Mouse (Mus musculus) limb, embryonic 11.5 days (tissue): ENCODE measurements around the gene Neurl4. TPM values are rescaled to one million over a fixed set of nuclear protein-coding genes. Genes with fewer than 3 reads are reported as not detected.
A peak's percentile ranks its signal among the peaks of the same experiment; 100 is the strongest.

Experiments used
- ATAC-seq: fragments of 200-750 bp; cut with Nextera tagmentation; 2 replicates; pipeline ENCODE4 v1.8.0; 2017; ENCODE audit warnings: low read depth; ENCODE audit not compliant: insufficient number of reproducible peaks, low FRiP score, low TSS enrichment
- DNase-seq: peaks from one replicate; pipeline ENCODE4 v3.0.0-alpha.2; 2015; ENCODE audit warnings: low spot score
- H3K27ac ChIP-seq: fragments of 300-500 bp; sonication (generic); replicated peaks from 2 replicates; pipeline ENCODE4 v1.5.1; 2014; ENCODE audit warnings: low read depth, mild to moderate bottlenecking, low read length
- H3K27me3 ChIP-seq: fragments of 300-500 bp; sonication (generic); 2 replicates; pipeline ENCODE4 v1.6.1; 2014; ENCODE audit warnings: mild to moderate bottlenecking, low read length, mixed read lengths; ENCODE audit not compliant: control insufficient read depth, insufficient read depth
- H3K36me3 ChIP-seq: fragments of 300-500 bp; sonication (generic); 2 replicates; pipeline ENCODE4 v1.6.1; 2014; ENCODE audit warnings: mild to moderate bottlenecking, low read length, moderate library complexity, mixed read lengths; ENCODE audit not compliant: control insufficient read depth, insufficient read depth
- H3K4me1 ChIP-seq: fragments of 300-500 bp; sonication (generic); 2 replicates; pipeline ENCODE4 v1.6.1; 2014; ENCODE audit warnings: low read length, mixed read lengths; ENCODE audit not compliant: control insufficient read depth, insufficient read depth
- H3K4me2 ChIP-seq: fragments of 300-500 bp; sonication (generic); 2 replicates; pipeline ENCODE4 v1.6.1; 2014; ENCODE audit warnings: low read depth, mild to moderate bottlenecking, moderate library complexity; ENCODE audit not compliant: severe bottlenecking
- H3K4me3 ChIP-seq: fragments of 300-500 bp; sonication (generic); 2 replicates; pipeline ENCODE4 v1.5.1; 2014; ENCODE audit warnings: low read depth, low read length
- H3K9ac ChIP-seq: fragments of 300-500 bp; sonication (generic); 2 replicates; pipeline ENCODE4 v1.6.1; 2014; ENCODE audit warnings: mild to moderate bottlenecking, low read length
- H3K9me3 ChIP-seq: fragments of 300-500 bp; sonication (generic); 2 replicates; pipeline ENCODE4 v1.6.1; 2016; ENCODE audit warnings: low read length; ENCODE audit not compliant: control insufficient read depth
- WGBS: fragments of 180-500 bp; shearing (Covaris S2); extraction: QIAGEN DNeasy Blood & Tissue Kit; methylation state at CpG from one replicate; pipeline ENCODE4 v1.1.7; 2014; 5-methylcytosine and 5-hydroxymethylcytosine counted together
- polyA plus RNA-seq: library from polyadenylated mRNA; unstranded; fragments of >200 nt; fragmentation: Nextera tagmentation; extraction: Ambion mirVana; gene quantifications from 2 replicates; pipeline ENCODE4 v1.2.1, GENCODE M21; 2014

The Neurl4 gene
- polyA plus RNA-seq, 1 experiment from 2014 or later = 15.5 TPM

DNA sequence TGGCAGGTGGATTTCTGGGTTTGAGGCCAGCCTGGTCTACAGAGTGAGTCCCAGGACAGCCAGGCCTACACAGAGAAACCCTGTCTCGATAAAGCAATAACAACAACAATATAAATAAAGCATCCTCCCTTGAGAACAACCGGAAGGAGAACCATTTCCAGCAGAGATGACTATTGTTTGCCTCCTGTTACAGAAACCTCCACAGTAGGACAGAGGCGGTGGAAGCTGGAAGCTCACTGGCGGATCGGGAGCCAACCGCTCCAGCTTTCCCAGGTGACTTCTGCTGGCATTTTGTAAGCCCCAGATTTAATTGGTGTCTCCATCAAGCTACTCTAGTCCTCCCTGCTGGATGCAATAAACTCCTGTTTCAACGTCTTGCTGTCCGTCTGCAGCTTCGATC, 35.3 kb upstream of the Neurl4 start:
- no peaks in the 10 kb centered on the region for H3K27me3 ChIP-seq
- no peak overlapping the region for H3K9ac ChIP-seq
- H3K4me2 ChIP-seq = no peak overlapping the region
- H3K4me3 ChIP-seq = no peak overlapping the region
- no peaks in the 10 kb centered on the region for H3K9me3 ChIP-seq
- H3K27ac ChIP-seq = no peak overlapping the region
- H3K4me1 ChIP-seq = no peaks in the 10 kb centered on the region
- DNase-seq (no peak), ATAC-seq (no peak)
- 78% methylated on average over 9 of the region's 9 CpGs for WGBS
- no peaks in the 10 kb centered on the region for H3K36me3 ChIP-seq

DNA sequence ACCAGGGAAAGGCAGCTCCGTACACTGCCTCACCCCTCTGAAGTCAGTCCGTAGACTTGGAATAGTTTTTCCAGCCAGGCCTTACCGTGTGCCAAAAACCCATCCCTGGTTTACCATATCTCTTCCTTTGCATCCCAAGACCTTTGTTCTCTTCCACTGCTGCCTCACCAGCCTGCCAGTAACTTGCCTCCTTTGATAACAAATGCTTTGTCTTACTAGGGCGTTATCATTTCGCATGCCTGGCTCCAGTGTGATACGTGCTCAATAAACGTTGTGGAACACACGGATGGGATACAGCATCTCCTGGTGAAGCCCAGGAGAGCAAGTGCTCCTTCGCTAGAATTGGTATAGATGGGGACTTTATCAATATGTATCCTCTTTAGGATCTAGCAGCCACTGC, 33.5 kb upstream of the Neurl4 start:
- WGBS = 72% methylated on average over 9 of the region's 9 CpGs

DNA sequence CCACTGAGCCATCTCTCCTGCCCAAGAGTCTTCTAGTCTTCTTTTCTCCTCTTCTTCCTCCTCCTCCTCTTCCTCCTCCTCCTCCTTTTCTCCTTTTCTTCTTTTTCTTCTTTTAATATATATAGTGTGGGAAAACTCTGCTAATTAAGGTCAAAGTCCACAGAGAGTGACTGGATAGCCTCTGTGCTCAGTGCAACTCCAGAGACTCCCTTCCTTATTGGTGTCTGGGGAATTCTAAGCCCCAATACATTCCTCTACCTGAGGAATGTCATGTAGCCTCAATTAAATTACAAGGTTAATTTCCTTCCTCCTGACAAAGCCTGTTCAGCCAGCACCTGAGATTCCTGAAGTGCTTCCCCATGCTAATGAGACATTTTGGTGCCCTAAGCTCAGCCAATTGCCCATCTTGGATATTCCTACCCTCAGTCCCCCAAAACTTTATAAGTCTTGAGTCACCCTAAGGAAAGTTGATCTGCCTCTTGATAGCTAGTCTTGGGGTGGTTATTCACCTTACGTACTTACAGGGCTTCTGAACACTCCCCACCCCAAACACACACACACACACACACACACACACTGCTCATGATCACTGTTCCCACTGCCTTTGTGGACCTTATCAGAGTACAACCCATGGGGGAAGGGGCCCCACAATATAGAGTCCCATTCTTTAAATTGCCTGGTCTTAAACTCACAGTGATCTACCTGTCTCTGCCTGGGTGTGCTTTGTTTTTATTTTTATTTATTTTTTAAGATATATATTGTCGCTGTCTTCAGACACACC, 30.4 kb upstream of the Neurl4 start:
- Histone ChIP-seq H3K4me1 (no peaks in the 10 kb centered on the region), H3K36me3 (no peaks in the 10 kb centered on the region), H3K27me3 (no peaks in the 10 kb centered on the region), H3K27ac (no peak overlapping the region), H3K9ac (no peak overlapping the region), H3K4me3 (no peak overlapping the region), H3K4me2 (no peak overlapping the region), H3K9me3 (no peaks in the 10 kb centered on the region)
- DNase-seq (no peak), ATAC-seq (no peak)
- 91% methylated on average over 2 of the region's 2 CpGs for WGBS

More for the DNA sequence above, 33.5 kb upstream of the Neurl4 start:
- H3K9ac ChIP-seq = no peak overlapping the region
- H3K4me2 ChIP-seq = no peak overlapping the region
- H3K36me3 ChIP-seq = no peaks in the 10 kb centered on the region
- H3K27me3 ChIP-seq = no peaks in the 10 kb centered on the region
- H3K9me3 ChIP-seq = no peaks in the 10 kb centered on the region
- H3K27ac ChIP-seq = no peak overlapping the region
- H3K4me1 ChIP-seq = no peaks in the 10 kb centered on the region
- ATAC-seq = no peak
- no peak overlapping the region for H3K4me3 ChIP-seq
- DNase-seq = no peak

DNA sequence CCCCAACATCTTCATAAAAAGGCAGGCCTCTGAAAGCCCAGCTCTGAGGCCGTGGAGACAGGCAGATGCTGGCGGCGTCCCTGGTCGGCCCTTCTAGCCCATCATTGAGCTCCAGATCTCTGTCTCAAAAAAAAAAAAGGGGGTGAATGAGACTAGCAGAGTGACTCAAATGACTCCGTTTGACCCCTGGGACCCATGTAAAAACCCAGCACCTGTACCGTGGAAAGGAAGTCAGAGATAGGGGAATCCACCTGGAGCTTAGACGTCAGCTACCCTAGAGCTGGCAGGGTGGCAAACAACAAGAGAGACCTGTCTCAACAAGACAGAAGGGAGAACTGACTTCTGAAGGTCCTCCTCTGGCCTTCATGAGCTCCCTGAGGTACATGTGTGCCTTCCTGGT, 29.1 kb upstream of the Neurl4 start:
- no peak overlapping the region for H3K4me2 ChIP-seq
- DNase-seq (no peak), ATAC-seq (no peak)
- H3K4me3 ChIP-seq = no peak overlapping the region
- no peak overlapping the region for H3K27ac ChIP-seq
- 89% methylated on average over 7 of the region's 7 CpGs for WGBS
- no peaks in the 10 kb centered on the region for H3K36me3 ChIP-seq
- no peaks in the 10 kb centered on the region for H3K9me3 ChIP-seq
- H3K27me3 ChIP-seq = no peaks in the 10 kb centered on the region
- H3K4me1 ChIP-seq = no peaks in the 10 kb centered on the region
- no peak overlapping the region for H3K9ac ChIP-seq

DNA sequence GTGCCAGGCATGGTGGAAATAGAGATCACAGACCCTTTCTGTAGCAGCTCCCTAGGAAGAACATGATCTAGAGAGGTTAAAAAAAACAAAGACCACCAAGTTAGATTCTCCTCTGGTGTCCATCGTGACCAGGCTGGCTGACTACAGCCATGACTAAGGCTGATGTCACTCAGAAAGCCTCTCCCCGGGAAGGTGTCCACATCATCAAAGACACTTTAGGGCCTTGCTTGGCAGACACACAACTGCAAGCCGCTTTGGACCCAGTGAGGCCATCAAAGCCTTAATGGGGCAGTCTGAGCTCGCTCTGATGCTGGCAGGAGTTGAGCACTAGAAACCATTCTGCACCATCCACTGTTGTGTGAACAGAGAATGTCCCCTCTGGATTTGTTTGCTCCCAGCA, 28.4 kb upstream of the Neurl4 start:
- no peak overlapping the region for H3K4me2 ChIP-seq
- H3K9ac ChIP-seq = no peak overlapping the region
- H3K27ac ChIP-seq = no peak overlapping the region
- H3K27me3 ChIP-seq = no peaks in the 10 kb centered on the region
- no peak for ATAC-seq
- no peak for DNase-seq
- 70% methylated on average over 4 of the region's 4 CpGs for WGBS
- no peaks in the 10 kb centered on the region for H3K36me3 ChIP-seq
- no peaks in the 10 kb centered on the region for H3K4me1 ChIP-seq
- H3K4me3 ChIP-seq = no peak overlapping the region
- no peaks in the 10 kb centered on the region for H3K9me3 ChIP-seq

DNA sequence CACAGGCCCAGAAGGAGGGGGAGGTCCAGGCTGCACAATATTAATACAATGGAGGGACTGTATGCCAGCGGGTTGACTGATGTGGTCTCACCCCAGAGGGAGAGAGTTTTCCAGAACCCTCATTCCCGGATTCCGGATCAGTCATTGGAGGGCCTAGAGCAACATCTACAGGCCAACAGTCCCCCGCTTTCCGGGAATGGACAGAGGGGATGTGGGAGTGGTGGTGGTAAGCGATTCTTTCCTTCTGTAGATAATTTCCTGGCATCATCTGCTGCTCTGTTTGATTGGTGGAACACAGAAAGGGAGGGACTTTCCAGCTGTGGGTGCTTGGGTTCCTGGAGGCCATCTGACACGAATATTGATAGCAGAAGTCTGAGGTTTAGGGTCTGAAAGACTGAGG, 24.7 kb upstream of the Neurl4 start:
- Histone ChIP-seq H3K4me1 (peaks cover 12% of the 10 kb centered on the region), H3K4me2 (no peak overlapping the region), H3K9me3 (no peaks in the 10 kb centered on the region), H3K4me3 (no peak overlapping the region), H3K27me3 (no peaks in the 10 kb centered on the region), H3K9ac (0 out of 2 replicates have a peak overlapping the region, but pooled peaks have one; percentile 12), H3K36me3 (no peaks in the 10 kb centered on the region), H3K27ac (0 out of 2 replicates have a peak overlapping the region, but pooled peaks have one; percentile 8)
- ATAC-seq (no peak), DNase-seq (no peak)
- WGBS = 66% methylated on average over 7 of the region's 7 CpGs

DNA sequence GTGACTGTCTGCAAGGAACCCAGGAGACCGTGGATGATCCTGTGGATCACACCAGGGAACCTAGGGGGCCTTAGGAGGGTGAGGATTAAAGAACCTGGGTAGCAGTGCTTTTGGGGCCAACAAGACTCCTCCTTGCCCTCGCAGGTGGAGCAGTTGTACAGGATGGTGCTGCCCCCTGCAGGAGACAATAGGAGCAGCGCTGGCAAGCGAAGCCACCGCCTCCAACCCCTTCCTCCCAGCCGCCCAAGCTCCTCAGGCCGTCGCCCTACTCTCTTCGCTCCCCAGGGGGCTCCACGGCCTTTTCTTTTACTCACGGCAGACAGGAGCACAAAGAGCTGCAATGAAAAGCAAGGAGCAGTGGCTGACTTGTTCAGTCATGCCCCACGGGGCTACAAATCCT, 24.0 kb upstream of the Neurl4 start:
- Histone ChIP-seq H3K9ac (no peak overlapping the region), H3K4me1 (peaks cover 12% of the 10 kb centered on the region), H3K4me3 (no peak overlapping the region), H3K27me3 (no peaks in the 10 kb centered on the region), H3K9me3 (no peaks in the 10 kb centered on the region), H3K4me2 (peak overlapping the region; percentile 26; the same call in 1 of the 2 replicates), H3K36me3 (no peaks in the 10 kb centered on the region), H3K27ac (no peak overlapping the region)
- DNase-seq (peak; percentile 91), ATAC-seq (no peak)
- 7% methylated on average over 12 of the region's 12 CpGs for WGBS

DNA sequence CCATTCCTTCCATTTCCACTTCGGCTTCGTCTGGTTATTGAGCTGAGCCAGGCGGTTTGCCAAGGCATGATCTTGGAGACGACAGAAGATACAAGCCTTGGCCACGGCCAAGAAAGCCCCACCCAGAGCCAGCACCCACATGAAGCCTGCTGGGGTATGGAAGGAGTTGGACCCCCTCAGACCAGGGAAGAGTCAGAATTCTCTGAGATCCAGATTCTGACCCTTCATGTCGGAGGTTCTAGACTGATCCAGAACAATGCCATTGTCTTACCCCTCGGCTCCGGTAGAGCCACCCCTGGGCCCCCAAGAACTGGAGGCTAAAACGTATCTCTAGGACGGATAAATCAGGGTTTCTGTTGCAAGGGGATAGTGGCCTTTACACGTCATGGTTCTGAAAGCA, 23.0 kb upstream of the Neurl4 start, which contains the start of gene Tmem95:
Gene Tmem95, minus strand, starts transcription at position 141 of the 400 bp plus-strand sequence.
- Histone ChIP-seq H3K36me3 (no peaks in the 10 kb centered on the region), H3K4me3 (no peak within 1 kb of the TSS), H3K4me2 (peak within 1 kb of the TSS; percentile 26; the same call in 1 of the 2 replicates), H3K9ac (no peak within 1 kb of the TSS), H3K9me3 (no peaks in the 10 kb centered on the region), H3K4me1 (peaks cover 12% of the 10 kb centered on the region), H3K27ac (no peak within 1 kb of the TSS), H3K27me3 (no peaks in the 10 kb centered on the region)
- no peak for ATAC-seq
- DNase-seq = no peak
- WGBS = 91% methylated on average over 11 of the region's 11 CpGs
